8 mouse cellular contexts compared by ENCODE assay signal in the genomic region with DNA sequence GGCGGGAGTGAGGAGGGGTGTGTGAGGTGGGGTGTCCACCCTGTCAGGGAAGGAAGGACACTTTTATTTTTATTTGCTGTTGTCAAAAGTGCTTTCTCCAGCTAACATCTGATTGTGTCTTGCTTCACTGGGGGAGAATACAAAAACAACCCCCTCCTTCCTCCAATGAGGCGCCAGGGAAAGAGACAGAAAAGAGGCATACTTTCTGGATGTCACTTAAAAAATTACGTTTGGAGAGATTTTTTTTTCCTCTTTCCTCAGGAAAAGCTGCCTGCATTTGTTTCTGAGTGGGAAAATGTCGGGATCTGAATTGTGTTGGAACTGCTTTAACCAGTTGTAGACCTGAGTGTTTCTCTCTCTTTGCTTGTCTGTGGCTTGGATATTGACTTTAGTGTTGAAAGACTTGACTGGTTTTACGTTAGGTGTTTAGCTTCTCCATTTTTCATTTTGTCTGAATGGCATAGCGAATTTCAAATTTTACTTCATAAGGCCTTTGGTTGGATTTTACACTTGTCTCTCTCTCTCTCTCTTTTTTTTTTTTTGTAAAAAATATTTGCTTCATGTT. TPM values are rescaled to one million over a fixed set of nuclear protein-coding genes. Genes with fewer than 3 reads are reported as not detected.
DNase-seq lines count a peak whose midpoint lies in the region; ATAC-seq and TF ChIP-seq lines count a peak whose summit lies in the region.

No protein-coding gene starts in this region.

- H3K27me3 ChIP-seq in spleen, adult 2 months (ENCODE audit: control insufficient read depth, insufficient read depth, low read length): no peaks in the 10 kb centered on the region
- no peaks in the 10 kb centered on the region for H3K27me3 ChIP-seq in hindbrain, embryonic 13.5 days

- no peak overlapping the region for H3K27ac ChIP-seq in spleen, adult 2 months (ENCODE audit: insufficient read depth, low read length)
- H3K27ac ChIP-seq in hindbrain, embryonic 13.5 days: peak overlapping the region; percentile 98

- no peaks in the 10 kb centered on the region for H3K4me1 ChIP-seq in spleen, adult 2 months (ENCODE audit: control insufficient read depth, insufficient read depth, insufficient read length)
- H3K4me1 ChIP-seq in hindbrain, embryonic 13.5 days (replicated peaks): peaks cover 21% of the 10 kb centered on the region

- H3K9me3 ChIP-seq in hindbrain, embryonic 13.5 days: no peaks in the 10 kb centered on the region

- ATAC-seq in hindbrain, embryonic 13.5 days (ENCODE audit: low FRiP score): no peak
- ATAC-seq in cerebellum, adult (ENCODE audit: insufficient number of reproducible peaks, low FRiP score, low TSS enrichment): no peak

- no peak for TF ChIP-seq CTCF in spleen, adult 2 months (IDR thresholded peaks at IDR 0.05; ENCODE audit: extremely low read depth, insufficient read depth, insufficient read length, insufficient replicate concordance)

- peak overlapping the region; percentile 91 for H3K9ac ChIP-seq in hindbrain, embryonic 13.5 days

- H3K36me3 ChIP-seq in spleen, adult 2 months (ENCODE audit: control insufficient read depth, insufficient read depth, low read length): no peaks in the 10 kb centered on the region
- no peaks in the 10 kb centered on the region for H3K36me3 ChIP-seq in hindbrain, embryonic 13.5 days

- peak overlapping the region; percentile 60 for H3K4me2 ChIP-seq in hindbrain, embryonic 13.5 days

- intact Hi-C loops in left cerebral cortex, postnatal 4 days (cut with DNase I): no loop called here

- TF ChIP-seq POLR2A in spleen, adult 2 months (IDR thresholded peaks at IDR 0.05; ENCODE audit: low read depth, low read length): no peak

- no peak for DNase-seq in spleen, adult 2 months (ENCODE audit: low read depth in 1 of 2, low spot score in 2 of 2)
- no peak for DNase-seq in spleen, postnatal 14 days (ENCODE audit: low spot score in 2 of 2)
- DNase-seq in embryo, embryonic 10.5 days (ENCODE audit: low spot score): peak; percentile 36
- peak; percentile 3 for DNase-seq in lung, postnatal 25 days (ENCODE audit: low spot score)
- no peak for DNase-seq in frontal cortex, postnatal 36 days (ENCODE audit: low spot score in 2 of 2)
- no peak for DNase-seq in left cerebral cortex, postnatal 4 days

- WGBS in spleen, adult 2 months: 11% methylated on average over 5 of the region's 6 CpGs
- 6% methylated on average over 6 of the region's 6 CpGs for WGBS in hindbrain, embryonic 13.5 days

- H3K4me3 ChIP-seq in spleen, adult 2 months (ENCODE audit: extremely low read depth, insufficient read depth, insufficient read length): peak overlapping the region; percentile 90
- peak overlapping the region; percentile 89 for H3K4me3 ChIP-seq in hindbrain, embryonic 13.5 days

RNA-seq across cellular contexts. Expression of a gene that starts 0.3 kb away (rescaled TPM):
- 3.8 and 4.7 TPM in 2 replicates for polyA plus RNA-seq in spleen, adult 2 months (2012; rRNA removed)
- polyA plus RNA-seq in hindbrain, embryonic 13.5 days (2015; fragmentation: Nextera tagmentation; extraction: Ambion mirVana): 97.6 and 104 TPM in 2 replicates
- 10 to 100 TPM; 72.3 to 88.9 TPM for total RNA-seq in left cerebral cortex, postnatal 4 days (2021)

RNA-seq across cellular contexts. Expression of a gene that starts 1.1 kb away (rescaled TPM):
- 3.1 and 4.1 TPM in 2 replicates for polyA plus RNA-seq in spleen, adult 2 months (2012; rRNA removed)
- 37.2 and 40.5 TPM in 2 replicates for polyA plus RNA-seq in hindbrain, embryonic 13.5 days (2015; fragmentation: Nextera tagmentation; extraction: Ambion mirVana)
- total RNA-seq in left cerebral cortex, postnatal 4 days (2021): 100 to 1,000 TPM in 1 of 2 experiments, 10 to 100 TPM in 1; 98.6 to 104 TPM

Comparison
In these comparisons a context has a peak if more than half of its experiments do, and no peak if none do; other contexts are left out.
1. DNase-seq: peak in embryo, embryonic 10.5 days (single experiment) and lung, postnatal 25 days (single experiment); none in spleen, adult 2 months (0 of 2), spleen, postnatal 14 days (0 of 2), frontal cortex, postnatal 36 days (0 of 2) and left cerebral cortex, postnatal 4 days (single experiment).
2. RNA of a gene that starts 0.3 kb away (polyA plus RNA-seq): 97.6 to 104 TPM in hindbrain, embryonic 13.5 days; 3.8 to 4.7 TPM in spleen, adult 2 months; every median in the first group is over 10 times any median in the second.